Mouse (Mus musculus) lung, adult 2 months (tissue): ENCODE results near the gene Cbx5.

Experiments
- CTCF ChIP-seq: fragments of 200-500 bp; IDR thresholded peaks from 2 replicates; pipeline ENCODE4 v1.5.1; 2011; ENCODE audit warnings: mild to moderate bottlenecking, low read length, control low read depth; ENCODE audit not compliant: insufficient read depth
- POLR2A ChIP-seq: fragments of 200-500 bp; IDR thresholded peaks from 2 replicates; pipeline ENCODE4 v1.6.1; 2011; ENCODE audit warnings: low read depth, mild to moderate bottlenecking, control low read depth, low read length, borderline replicate concordance; ENCODE audit errors: extremely low read depth

DNA sequence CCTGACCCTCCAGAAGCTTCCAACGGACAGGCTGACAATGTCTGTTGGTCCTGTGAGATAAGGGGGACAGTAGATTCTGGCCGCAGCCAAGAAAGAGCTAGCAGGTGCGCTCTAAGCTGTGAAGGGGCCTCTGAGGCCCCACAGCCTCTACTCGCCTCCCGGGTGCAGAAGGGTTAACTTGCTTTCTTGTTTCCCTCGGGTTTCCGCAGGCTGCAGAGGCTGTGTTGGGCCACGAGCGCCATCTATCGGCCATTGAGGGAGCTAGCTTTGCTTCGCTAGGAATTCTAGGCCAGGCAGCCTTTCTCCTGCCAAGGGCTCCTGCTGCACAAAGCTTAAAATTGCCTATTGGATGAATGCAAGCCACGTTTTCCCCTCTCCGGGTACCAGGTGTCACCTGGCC is 74.2 kb downstream of the Cbx5 start:
- TF ChIP-seq POLR2A (no peak), CTCF (peak; percentile 80)
